Mouse (Mus musculus) common myeloid progenitor, adult 5-6 weeks (primary cell): ENCODE measurements at regions not wholly inside any gene's neighbourhood (a gene's known extent, or its start where the extent isn't known, plus 50 kb on each side); places are given as distances from the start of the nearest gene placed in this dataset.

ENCODE experiments used
- ATAC-seq: replicated peaks from 2 replicates; pipeline ENCODE4 v1.8.0; 2016; ENCODE audit warnings: low read depth, mild to moderate bottlenecking, moderate TSS enrichment, inconsistent platforms; ENCODE audit not compliant: poor library complexity, severe bottlenecking

GRCm38 (mm10) chr5:80484676-80485075, 535.3 kb upstream of the Adgrl3 start:
- ATAC-seq, result no peak

- ATAC-seq, result no peak
These were observed 531.6 kb upstream of the Adgrl3 start for GRCm38 (mm10) chr5:80488332-80488731.

- ATAC-seq, result no peak
These were observed 511.3 kb upstream of the Adgrl3 start for GRCm38 (mm10) chr5:80508672-80509071.

DNA sequence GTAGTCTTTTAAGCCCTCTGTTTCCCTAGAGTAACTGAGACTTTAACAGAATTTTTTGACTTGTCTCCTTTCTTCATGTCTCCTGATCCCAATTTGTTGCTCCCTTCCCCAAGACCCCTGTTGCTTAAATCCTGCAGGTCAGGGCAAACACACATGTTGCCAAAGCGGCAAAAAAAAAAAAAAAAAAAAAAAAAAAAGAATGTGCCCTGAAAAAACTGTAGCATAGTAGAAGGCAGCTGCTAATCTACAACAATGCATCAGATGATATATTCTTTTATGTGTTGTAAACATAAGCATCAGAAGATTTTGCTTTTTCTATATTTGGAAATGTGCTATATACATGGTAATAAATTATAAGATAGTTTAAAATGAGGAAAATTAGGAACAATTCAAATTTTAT, 479.9 kb upstream of the Adgrl3 start:
- no peak for ATAC-seq

DNA sequence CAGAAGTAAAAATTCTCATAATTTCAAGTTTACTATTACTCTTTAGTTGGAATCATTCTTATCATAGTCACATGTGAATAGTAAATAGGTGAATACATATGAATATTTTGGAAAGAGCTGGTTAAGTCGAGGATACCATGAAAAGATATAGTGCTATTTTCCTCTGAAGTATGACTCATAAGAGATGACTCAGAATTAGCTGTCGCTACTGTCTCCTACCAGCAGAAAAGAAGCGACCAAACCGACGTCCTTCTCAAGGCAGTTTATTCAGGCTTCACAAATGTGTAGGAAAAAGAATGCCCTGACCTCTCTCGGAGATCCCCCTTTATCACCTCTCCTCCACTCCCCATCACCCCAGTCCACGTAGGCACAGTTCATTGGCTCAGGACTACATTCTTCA, 468.3 kb upstream of the Adgrl3 start:
- ATAC-seq, result no peak

DNA sequence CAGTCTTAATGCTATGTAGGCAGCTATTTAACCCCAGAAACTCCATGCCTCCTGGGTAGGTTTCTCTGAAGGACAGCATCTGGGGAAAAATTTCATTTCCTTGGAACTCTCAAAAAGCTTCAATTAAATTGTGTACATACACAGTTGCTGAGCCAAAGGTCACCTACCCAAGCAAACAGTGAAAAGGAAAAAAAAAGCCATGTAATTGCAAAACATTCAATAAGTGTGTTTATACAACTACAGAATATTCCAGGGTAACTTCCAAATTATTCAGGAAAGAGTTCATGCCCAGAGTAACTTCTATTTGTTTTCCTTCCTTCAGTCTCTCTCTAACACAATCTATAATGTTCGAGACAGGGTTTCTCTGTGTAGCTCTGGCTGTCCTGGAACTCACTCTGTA, 441.2 kb upstream of the Adgrl3 start:
- ATAC-seq, result no peak

- ATAC-seq, result no peak
These were observed 408.4 kb upstream of the Adgrl3 start for GRCm38 (mm10) chr5:80611571-80611970.

- no peak for ATAC-seq
These were observed 392.7 kb upstream of the Adgrl3 start for GRCm38 (mm10) chr5:80627225-80627624.

- ATAC-seq, result no peak
These were observed 360.9 kb upstream of the Adgrl3 start for GRCm38 (mm10) chr5:80659043-80659442.

GRCm38 (mm10) chr5:80659530-80659929, 360.4 kb upstream of the Adgrl3 start:
- no peak for ATAC-seq

DNA sequence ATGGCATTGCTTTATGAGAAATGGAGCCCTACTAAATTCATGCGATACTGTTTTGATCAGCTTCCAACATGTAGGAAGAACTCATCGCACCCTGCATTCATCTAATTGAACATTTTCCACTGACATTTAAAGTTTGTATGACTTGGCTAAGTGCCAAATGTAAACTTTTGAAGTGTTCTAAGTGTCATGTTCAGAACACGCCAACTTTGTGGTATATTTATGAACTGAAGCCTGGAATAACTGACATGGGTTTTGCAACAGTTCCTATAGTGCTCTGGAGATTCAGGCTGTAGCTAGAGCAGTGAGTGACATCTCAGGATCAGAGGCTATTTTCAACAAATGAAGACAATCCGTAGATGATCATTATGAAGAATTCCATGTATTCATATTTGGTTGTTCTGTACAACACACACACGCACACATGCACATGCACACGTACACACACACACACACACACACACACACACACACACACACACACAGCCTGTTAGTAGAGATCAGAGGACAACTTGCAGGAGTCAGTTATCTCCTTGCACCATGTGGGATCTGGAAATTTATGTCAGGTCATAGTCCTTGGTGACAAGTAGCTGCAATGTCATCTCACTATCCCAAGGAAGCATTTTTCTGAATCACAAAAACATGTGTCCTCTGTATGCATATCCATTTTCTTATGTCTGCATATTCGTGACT, 349.5 kb upstream of the Adgrl3 start:
- ATAC-seq, result no peak

- no peak for ATAC-seq
These were observed 336.5 kb upstream of the Adgrl3 start for GRCm38 (mm10) chr5:80683431-80683830.

GRCm38 (mm10) chr5:80700848-80701247, 319.1 kb upstream of the Adgrl3 start:
- ATAC-seq, result no peak

DNA sequence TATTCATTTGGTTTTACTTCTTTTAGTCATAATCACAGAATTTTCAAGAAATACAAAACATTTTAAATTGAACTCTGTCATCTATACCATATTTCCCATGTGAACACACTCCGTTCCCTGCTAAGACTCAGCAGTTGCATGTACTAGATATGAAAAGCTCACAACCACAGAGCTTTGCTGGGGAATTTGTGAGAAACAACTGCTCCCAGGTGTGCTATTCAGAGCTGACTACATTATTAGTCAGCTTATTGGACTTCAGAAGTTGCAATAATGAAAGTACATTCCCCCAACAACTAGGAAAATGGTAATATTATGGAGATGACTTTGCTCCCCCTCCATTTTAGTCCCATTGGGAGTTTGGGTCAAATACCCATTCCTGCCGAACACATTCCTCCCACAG, 315.2 kb upstream of the Adgrl3 start:
- no peak for ATAC-seq

DNA sequence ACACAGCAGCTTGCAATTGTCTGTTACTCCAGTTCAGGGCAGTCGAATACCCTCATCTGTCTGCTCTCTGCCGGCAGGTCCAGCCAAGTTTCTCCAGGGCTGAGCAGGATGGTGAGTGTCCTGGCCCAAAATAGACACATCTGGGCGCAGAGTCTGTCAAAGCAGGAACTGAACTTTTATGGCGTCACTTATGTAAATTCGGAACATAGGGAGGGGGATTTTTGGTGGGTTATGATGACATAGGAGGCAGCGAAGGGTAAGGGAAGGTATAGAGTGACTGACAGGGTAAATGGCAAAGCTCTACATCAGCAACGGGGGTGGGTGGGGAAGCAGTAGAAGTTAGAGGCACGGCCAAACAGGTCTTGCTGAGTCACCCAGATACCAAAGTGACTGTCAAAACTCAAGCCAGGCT, 313.3 kb upstream of the Adgrl3 start:
- peak; percentile 36; the same call in 1 of the 2 replicates for ATAC-seq
